Mouse (Mus musculus): Measurements from ENCODE around the gene Ptprg. TPM values are rescaled to one million over a fixed set of nuclear protein-coding genes. Genes with fewer than 3 reads are reported as not detected.

Ptprg gene
- polyA plus RNA-seq, 1 experiment from 2014 or later: 16.4 TPM

DNA sequence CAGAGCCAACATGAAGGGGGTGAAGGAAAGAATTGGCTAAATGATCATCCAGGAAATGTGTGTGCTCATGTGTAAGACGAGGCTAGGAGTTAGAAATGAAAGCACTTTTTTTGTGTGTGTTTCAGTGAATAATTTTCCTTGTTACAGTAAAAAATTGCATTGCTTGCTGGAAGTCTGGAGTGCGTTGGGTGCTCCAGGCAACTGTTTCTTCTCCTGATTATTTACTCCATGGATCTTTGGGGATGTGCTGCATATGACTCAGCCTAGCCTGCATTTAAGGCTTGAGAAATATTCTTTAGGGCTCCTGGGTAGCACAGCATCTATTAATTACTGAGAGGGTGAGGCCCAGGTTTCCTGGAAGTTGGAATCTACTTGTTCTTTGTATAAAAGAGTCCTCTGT, 435.6 kb downstream of the Ptprg start:
- Histone ChIP-seq H3K4me1 (replicated peaks) (peaks cover 4% of the 10 kb centered on the region), H3K9ac (no peak overlapping the region), H3K4me3 (no peak overlapping the region), H3K9me3 (replicated peaks) (no peaks in the 10 kb centered on the region), H3K27me3 (no peaks in the 10 kb centered on the region), H3K4me2 (no peak overlapping the region), H3K27ac (no peak overlapping the region), H3K36me3 (no peaks in the 10 kb centered on the region)
- WGBS: 66% methylated on average over 2 of the region's 2 CpGs
- ATAC-seq (replicated peaks; ENCODE audit: insufficient number of reproducible peaks, insufficient read depth, low FRiP score, low read depth): no peak

- no peak for ATAC-seq (replicated peaks; ENCODE audit: insufficient number of reproducible peaks, insufficient read depth, low FRiP score, low read depth)
- no peak overlapping the region for H3K9ac ChIP-seq
- H3K4me2 ChIP-seq: no peak overlapping the region
- H3K36me3 ChIP-seq: no peaks in the 10 kb centered on the region
- H3K4me1 ChIP-seq (replicated peaks): no peaks in the 10 kb centered on the region
- WGBS: 68% methylated on average over 2 of the region's 2 CpGs
- no peak overlapping the region for H3K4me3 ChIP-seq
- H3K9me3 ChIP-seq (replicated peaks): no peaks in the 10 kb centered on the region
- H3K27ac ChIP-seq: no peak overlapping the region
- H3K27me3 ChIP-seq: no peaks in the 10 kb centered on the region
Observed at GRCm38 (mm10) chr14:11991151-11991550, 437.8 kb downstream of the Ptprg start.

DNA sequence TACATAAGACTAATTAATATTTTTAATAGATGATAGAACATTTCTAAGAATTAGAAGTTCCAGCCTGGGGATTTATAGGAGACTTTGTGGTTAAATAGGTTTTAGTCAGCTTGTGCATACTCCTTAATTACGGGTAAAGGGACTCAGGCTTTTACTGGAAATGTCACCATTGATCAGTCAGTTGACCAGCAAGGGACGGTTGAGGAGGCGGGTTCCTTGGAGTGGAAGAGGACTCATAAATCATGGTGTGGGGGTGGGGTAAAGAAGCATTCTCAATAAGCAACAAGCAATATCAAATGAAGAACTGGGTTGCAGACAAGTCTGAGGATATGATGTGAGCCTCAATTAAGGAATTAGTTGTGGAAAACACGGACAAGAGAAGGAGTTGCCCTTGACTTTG, 438.8 kb downstream of the Ptprg start:
- Histone ChIP-seq H3K9ac (no peak overlapping the region), H3K4me2 (no peak overlapping the region)
- 84% methylated on average over 4 of the region's 4 CpGs for WGBS

DNA sequence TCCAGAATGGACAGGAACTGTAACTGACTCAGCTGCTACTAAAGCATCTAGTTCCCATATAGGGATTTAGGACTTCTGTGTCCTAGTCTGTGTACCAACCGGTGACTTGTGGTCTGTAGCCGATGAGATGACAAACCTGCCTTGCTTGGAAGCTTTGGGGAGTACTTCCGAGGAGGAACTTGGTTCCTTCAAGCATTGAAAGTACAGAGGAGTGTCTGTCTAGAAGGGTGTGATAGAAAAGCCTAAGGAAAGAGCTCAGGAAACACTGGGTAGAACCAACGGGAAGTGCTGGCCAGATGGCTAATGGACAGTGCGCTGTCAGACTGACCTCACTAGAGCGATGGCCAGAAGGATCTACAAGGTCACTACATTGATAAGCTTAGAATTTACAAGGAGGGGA, 439.2 kb downstream of the Ptprg start:
- H3K9ac ChIP-seq: no peak overlapping the region
- H3K9me3 ChIP-seq (replicated peaks): no peaks in the 10 kb centered on the region
- H3K4me3 ChIP-seq: no peak overlapping the region
- no peaks in the 10 kb centered on the region for H3K36me3 ChIP-seq
- no peaks in the 10 kb centered on the region for H3K4me1 ChIP-seq (replicated peaks)
- no peaks in the 10 kb centered on the region for H3K27me3 ChIP-seq
- no peak for ATAC-seq (replicated peaks; ENCODE audit: insufficient number of reproducible peaks, insufficient read depth, low FRiP score, low read depth)
- H3K4me2 ChIP-seq: no peak overlapping the region
- no peak overlapping the region for H3K27ac ChIP-seq
- WGBS: 78% methylated on average over 6 of the region's 6 CpGs

More for the DNA sequence above, 438.8 kb downstream of the Ptprg start:
- ATAC-seq (replicated peaks; ENCODE audit: insufficient number of reproducible peaks, insufficient read depth, low FRiP score, low read depth): no peak
- Histone ChIP-seq H3K4me1 (replicated peaks) (no peaks in the 10 kb centered on the region), H3K36me3 (no peaks in the 10 kb centered on the region), H3K27me3 (no peaks in the 10 kb centered on the region), H3K27ac (no peak overlapping the region), H3K9me3 (replicated peaks) (no peaks in the 10 kb centered on the region), H3K4me3 (no peak overlapping the region)

DNA sequence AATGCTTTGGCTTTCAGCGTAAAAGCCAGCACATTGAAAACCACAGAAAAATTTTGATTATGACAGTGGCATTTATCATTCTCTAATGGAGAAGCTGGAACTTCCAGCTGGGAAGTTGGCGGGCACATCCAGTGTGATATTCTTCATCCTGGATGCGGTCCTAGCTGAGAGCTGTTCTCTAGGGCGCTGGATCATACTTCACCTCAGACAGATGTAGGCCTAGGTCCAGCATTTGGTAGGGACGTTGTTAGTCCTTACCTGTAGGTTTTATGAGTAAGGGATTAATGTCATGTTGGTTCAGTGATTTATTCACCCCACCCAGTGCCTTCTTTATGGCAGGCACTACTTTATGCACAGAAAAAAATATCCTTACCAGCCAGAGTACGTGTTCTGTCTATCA, 444.2 kb downstream of the Ptprg start:
- no peaks in the 10 kb centered on the region for H3K9me3 ChIP-seq (replicated peaks)
- H3K36me3 ChIP-seq: no peaks in the 10 kb centered on the region
- no peaks in the 10 kb centered on the region for H3K4me1 ChIP-seq (replicated peaks)
- H3K4me2 ChIP-seq: no peak overlapping the region
- H3K27me3 ChIP-seq: no peaks in the 10 kb centered on the region
- no peak overlapping the region for H3K9ac ChIP-seq
- no peak overlapping the region for H3K27ac ChIP-seq
- WGBS: 83% methylated on average over 6 of the region's 6 CpGs
- ATAC-seq (replicated peaks; ENCODE audit: insufficient number of reproducible peaks, insufficient read depth, low FRiP score, low read depth): no peak
- H3K4me3 ChIP-seq: no peak overlapping the region

- Histone ChIP-seq H3K4me2 (no peak overlapping the region), H3K9ac (no peak overlapping the region), H3K36me3 (no peaks in the 10 kb centered on the region), H3K27ac (no peak overlapping the region), H3K4me1 (replicated peaks) (no peaks in the 10 kb centered on the region), H3K9me3 (replicated peaks) (no peaks in the 10 kb centered on the region), H3K4me3 (no peak overlapping the region), H3K27me3 (no peaks in the 10 kb centered on the region)
- WGBS: 81% methylated on average over 4 of the region's 4 CpGs
- ATAC-seq (replicated peaks; ENCODE audit: insufficient number of reproducible peaks, insufficient read depth, low FRiP score, low read depth): no peak
Observed at GRCm38 (mm10) chr14:11998464-11998863, 445.1 kb downstream of the Ptprg start.

GRCm38 (mm10) chr14:12004061-12004460, 450.7 kb downstream of the Ptprg start:
- no peak for ATAC-seq (replicated peaks; ENCODE audit: insufficient number of reproducible peaks, insufficient read depth, low FRiP score, low read depth)
- Histone ChIP-seq H3K27me3 (no peaks in the 10 kb centered on the region), H3K4me2 (no peak overlapping the region), H3K9me3 (replicated peaks) (no peaks in the 10 kb centered on the region), H3K4me1 (replicated peaks) (no peaks in the 10 kb centered on the region; the same call in 1 of the 2 replicates), H3K4me3 (no peak overlapping the region), H3K36me3 (no peaks in the 10 kb centered on the region), H3K9ac (no peak overlapping the region), H3K27ac (no peak overlapping the region)
- WGBS: 83% methylated on average over 4 of the region's 4 CpGs

- 71% methylated on average over 5 of the region's 5 CpGs for WGBS
- H3K4me2 ChIP-seq: no peak overlapping the region
- no peak for ATAC-seq (replicated peaks; ENCODE audit: insufficient number of reproducible peaks, insufficient read depth, low FRiP score, low read depth)
- no peak overlapping the region for H3K27ac ChIP-seq
- H3K4me3 ChIP-seq: no peak overlapping the region
- H3K36me3 ChIP-seq: no peaks in the 10 kb centered on the region
- H3K9me3 ChIP-seq (replicated peaks): no peaks in the 10 kb centered on the region
- H3K4me1 ChIP-seq (replicated peaks): no peaks in the 10 kb centered on the region
- H3K9ac ChIP-seq: no peak overlapping the region
- no peaks in the 10 kb centered on the region for H3K27me3 ChIP-seq
Observed at GRCm38 (mm10) chr14:12011766-12012165, 458.4 kb downstream of the Ptprg start.

- Histone ChIP-seq H3K4me3 (no peak overlapping the region), H3K9ac (no peak overlapping the region), H3K27me3 (no peaks in the 10 kb centered on the region), H3K9me3 (replicated peaks) (no peaks in the 10 kb centered on the region), H3K4me1 (replicated peaks) (peaks cover 11% of the 10 kb centered on the region), H3K36me3 (no peaks in the 10 kb centered on the region), H3K27ac (no peak overlapping the region), H3K4me2 (no peak overlapping the region)
- ATAC-seq (replicated peaks; ENCODE audit: insufficient number of reproducible peaks, insufficient read depth, low FRiP score, low read depth): no peak
- 90% methylated on average over 16 of the region's 16 CpGs for WGBS
Observed at GRCm38 (mm10) chr14:12025812-12026728, 472.7 kb downstream of the Ptprg start.

DNA sequence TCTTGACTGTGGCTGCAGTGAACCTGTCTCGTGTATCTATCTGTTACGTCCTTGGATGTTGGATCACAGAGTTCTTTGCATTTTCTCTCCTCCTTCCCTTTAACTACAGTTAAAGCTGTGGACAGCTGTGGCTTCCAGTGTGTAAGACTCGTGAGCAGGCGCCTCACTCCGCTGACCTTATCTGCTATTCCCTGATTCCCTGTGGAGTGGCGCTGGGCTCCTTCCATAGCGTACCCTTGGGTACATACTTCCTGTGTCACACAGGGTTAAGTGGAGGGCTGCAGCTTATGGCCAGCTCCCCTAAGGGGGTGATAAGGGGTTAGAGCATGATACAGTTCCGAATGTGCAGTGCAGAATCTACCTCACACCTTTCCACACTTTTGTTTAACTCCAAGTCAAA, 473.9 kb downstream of the Ptprg start:
- ATAC-seq (replicated peaks; ENCODE audit: insufficient number of reproducible peaks, insufficient read depth, low FRiP score, low read depth): 0 out of 2 replicates have a peak, but pooled peaks have one; percentile 39
- H3K4me3 ChIP-seq: no peak overlapping the region
- WGBS: 23% methylated on average over 8 of the region's 8 CpGs
- no peaks in the 10 kb centered on the region for H3K9me3 ChIP-seq (replicated peaks)
- no peaks in the 10 kb centered on the region for H3K27me3 ChIP-seq
- H3K36me3 ChIP-seq: no peaks in the 10 kb centered on the region
- no peak overlapping the region for H3K27ac ChIP-seq
- H3K4me1 ChIP-seq (replicated peaks): peaks cover 11% of the 10 kb centered on the region
- H3K9ac ChIP-seq: no peak overlapping the region
- peak overlapping the region; percentile 14; the same call in 1 of the 2 replicates for H3K4me2 ChIP-seq

DNA sequence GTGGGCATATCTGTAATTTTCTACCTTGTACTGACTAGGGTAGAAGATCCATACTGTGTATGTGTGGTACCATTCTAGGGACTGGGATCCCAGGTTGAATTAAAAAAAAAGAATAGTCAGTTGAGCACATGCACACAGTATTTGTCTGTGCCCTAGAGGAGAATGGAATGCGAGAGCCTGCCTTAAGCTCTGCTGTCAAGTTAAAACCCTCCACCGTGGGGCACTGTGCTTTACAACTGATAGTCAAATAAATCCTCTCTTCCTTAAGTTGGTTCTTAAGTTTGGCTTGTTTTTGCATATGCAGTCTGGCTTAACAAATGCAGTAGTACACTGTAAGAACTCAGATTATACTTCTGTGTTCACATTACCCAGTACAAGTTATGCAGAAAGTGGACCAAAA, 476.6 kb downstream of the Ptprg start:
- H3K9ac ChIP-seq: no peak overlapping the region
- 55% methylated on average over 2 of the region's 2 CpGs for WGBS
- no peak overlapping the region for H3K4me2 ChIP-seq
- H3K9me3 ChIP-seq (replicated peaks): no peaks in the 10 kb centered on the region
- no peaks in the 10 kb centered on the region for H3K36me3 ChIP-seq
- H3K4me1 ChIP-seq (replicated peaks): peaks cover 11% of the 10 kb centered on the region
- ATAC-seq (replicated peaks; ENCODE audit: insufficient number of reproducible peaks, insufficient read depth, low FRiP score, low read depth): no peak
- no peak overlapping the region for H3K4me3 ChIP-seq
- no peaks in the 10 kb centered on the region for H3K27me3 ChIP-seq
- H3K27ac ChIP-seq: no peak overlapping the region

Data from heart, embryonic 15.5 days (tissue).